Mouse (Mus musculus): ENCODE measurements around the gene Gm7233. TPM values are rescaled to one million over a fixed set of nuclear protein-coding genes. Genes with fewer than 3 reads are reported as not detected.
"Not testable (repeated sequence)": the region's sequence is repeated elsewhere in the genome, so short reads cannot be mapped to it uniquely, and the experiment has no call there.

Gene Gm7233
- polyA plus RNA-seq (2014; fragmentation: Nextera tagmentation; extraction: Ambion mirVana), result not detected in 2 replicates

GRCm38 (mm10) chr14:43179567-43179966, at the start of gene Gm7233:
Gene Gm7233, plus strand, starts transcription at chr14:43179867.
- not testable (repeated sequence) for H3K36me3 ChIP-seq (ENCODE audit: control insufficient read depth, insufficient read depth, low read length); H3K9me3 ChIP-seq (ENCODE audit: control insufficient read depth, low read length); H3K27me3 ChIP-seq (ENCODE audit: control insufficient read depth, insufficient read depth, low read length); H3K4me1 ChIP-seq (ENCODE audit: control insufficient read depth, insufficient read depth, low read length); H3K4me2 ChIP-seq (ENCODE audit: low read depth, severe bottlenecking); ATAC-seq (ENCODE audit: insufficient number of reproducible peaks, low FRiP score, low TSS enrichment, low read depth); DNase-seq (ENCODE audit: low spot score); H3K9ac ChIP-seq (ENCODE audit: low read length); H3K4me3 ChIP-seq (ENCODE audit: low read depth, low read length); H3K27ac ChIP-seq (replicated peaks; ENCODE audit: low read depth, low read length)
- 82% methylated on average over 4 of the region's 5 CpGs for whole genome bisulfite sequencing

DNA sequence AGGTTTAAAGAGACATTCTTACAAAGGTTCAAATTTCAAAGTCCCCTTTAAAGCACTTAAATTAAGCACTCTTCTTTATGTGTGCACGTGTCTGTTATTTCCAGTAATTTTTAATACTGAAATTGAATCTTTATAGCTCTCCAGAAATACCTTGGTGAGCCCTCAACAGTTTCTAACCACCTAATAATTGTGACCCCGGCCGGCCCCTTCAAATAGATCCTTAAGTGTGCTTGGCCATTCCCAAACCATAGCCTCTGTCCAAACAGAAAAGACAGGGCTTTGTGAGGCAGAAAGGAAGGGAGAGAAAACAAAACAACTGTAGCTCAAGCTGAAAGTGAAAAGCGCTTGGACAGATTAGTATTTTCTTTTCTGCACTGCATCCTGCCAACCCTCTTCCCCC, 12.5 kb upstream of the Gm7233 start:
- H3K4me1 ChIP-seq (ENCODE audit: control insufficient read depth, insufficient read depth, low read length); H3K27me3 ChIP-seq (ENCODE audit: control insufficient read depth, insufficient read depth, low read length); H3K4me3 ChIP-seq (ENCODE audit: low read depth, low read length); H3K27ac ChIP-seq (replicated peaks; ENCODE audit: low read depth, low read length); H3K9me3 ChIP-seq (ENCODE audit: control insufficient read depth, low read length); DNase-seq (ENCODE audit: low spot score); ATAC-seq (ENCODE audit: insufficient number of reproducible peaks, low FRiP score, low TSS enrichment, low read depth); H3K9ac ChIP-seq (ENCODE audit: low read length); H3K4me2 ChIP-seq (ENCODE audit: low read depth, severe bottlenecking); H3K36me3 ChIP-seq (ENCODE audit: control insufficient read depth, insufficient read depth, low read length): not testable (repeated sequence)
- 71% methylated on average over 4 of the region's 4 CpGs for WGBS

DNA sequence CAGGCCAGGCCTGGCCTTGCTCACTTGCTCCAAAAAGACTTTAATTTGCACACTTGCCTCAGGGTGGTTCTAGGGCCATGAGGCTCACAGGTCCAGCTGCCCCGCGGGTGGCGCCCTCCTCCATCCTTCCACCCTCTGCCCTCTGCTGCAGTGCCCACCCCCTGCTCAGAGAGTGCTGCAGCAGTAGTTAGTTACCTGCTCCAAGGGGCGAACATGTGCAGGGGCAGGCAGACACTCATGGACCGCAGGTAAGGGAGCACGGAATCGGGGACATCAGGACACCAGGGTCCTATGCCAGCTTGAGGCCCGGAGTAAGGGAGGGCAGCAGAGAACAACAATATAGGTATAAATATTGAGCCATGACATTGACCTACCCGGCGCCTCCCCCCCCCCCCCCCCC, 11.7 kb upstream of the Gm7233 start:
- ATAC-seq (ENCODE audit: insufficient number of reproducible peaks, low FRiP score, low TSS enrichment, low read depth); H3K36me3 ChIP-seq (ENCODE audit: control insufficient read depth, insufficient read depth, low read length); H3K4me2 ChIP-seq (ENCODE audit: low read depth, severe bottlenecking); H3K9me3 ChIP-seq (ENCODE audit: control insufficient read depth, low read length); H3K9ac ChIP-seq (ENCODE audit: low read length); DNase-seq (ENCODE audit: low spot score); H3K4me3 ChIP-seq (ENCODE audit: low read depth, low read length); H3K4me1 ChIP-seq (ENCODE audit: control insufficient read depth, insufficient read depth, low read length); H3K27me3 ChIP-seq (ENCODE audit: control insufficient read depth, insufficient read depth, low read length); H3K27ac ChIP-seq (replicated peaks; ENCODE audit: low read depth, low read length): not testable (repeated sequence)
- WGBS, result no CpG with 5 or more reads among the region's 10 CpGs

DNA sequence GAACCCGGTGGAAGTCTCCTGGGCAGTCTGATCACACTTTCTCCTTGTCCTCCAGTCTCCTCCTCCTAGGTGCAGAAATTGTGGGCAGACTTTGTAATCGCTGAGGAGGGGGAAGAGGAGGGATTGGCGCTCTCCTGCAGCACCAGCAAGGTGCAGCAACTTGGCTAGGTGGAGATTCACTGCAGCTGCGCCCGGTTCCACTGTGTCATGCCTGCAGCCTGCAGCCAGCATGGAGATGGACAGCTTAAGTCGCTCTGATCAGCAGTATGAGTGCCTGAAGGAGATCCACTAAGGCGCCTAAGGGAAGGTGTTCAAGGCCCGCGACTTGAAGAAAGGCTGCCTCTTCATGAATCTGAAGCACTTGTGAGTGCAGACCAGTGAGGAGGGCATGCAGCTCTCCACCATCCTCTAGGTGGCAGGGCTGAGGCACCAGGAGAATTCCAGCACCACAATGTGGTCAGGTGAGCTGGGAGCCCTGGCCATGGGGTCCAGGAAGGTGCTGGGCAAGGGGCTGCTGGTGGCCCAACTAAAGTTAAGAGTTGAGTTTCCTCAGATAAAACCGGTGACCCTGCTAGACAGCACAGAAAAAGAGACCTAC, 11.0 kb upstream of the Gm7233 start:
- not testable (repeated sequence) for DNase-seq (ENCODE audit: low spot score); H3K27ac ChIP-seq (replicated peaks; ENCODE audit: low read depth, low read length); H3K36me3 ChIP-seq (ENCODE audit: control insufficient read depth, insufficient read depth, low read length); H3K9me3 ChIP-seq (ENCODE audit: control insufficient read depth, low read length); H3K4me2 ChIP-seq (ENCODE audit: low read depth, severe bottlenecking); H3K27me3 ChIP-seq (ENCODE audit: control insufficient read depth, insufficient read depth, low read length); H3K4me1 ChIP-seq (ENCODE audit: control insufficient read depth, insufficient read depth, low read length); ATAC-seq (ENCODE audit: insufficient number of reproducible peaks, low FRiP score, low TSS enrichment, low read depth); H3K9ac ChIP-seq (ENCODE audit: low read length); H3K4me3 ChIP-seq (ENCODE audit: low read depth, low read length)
- 11% methylated on average over 1 of the region's 10 CpGs for WGBS

DNA sequence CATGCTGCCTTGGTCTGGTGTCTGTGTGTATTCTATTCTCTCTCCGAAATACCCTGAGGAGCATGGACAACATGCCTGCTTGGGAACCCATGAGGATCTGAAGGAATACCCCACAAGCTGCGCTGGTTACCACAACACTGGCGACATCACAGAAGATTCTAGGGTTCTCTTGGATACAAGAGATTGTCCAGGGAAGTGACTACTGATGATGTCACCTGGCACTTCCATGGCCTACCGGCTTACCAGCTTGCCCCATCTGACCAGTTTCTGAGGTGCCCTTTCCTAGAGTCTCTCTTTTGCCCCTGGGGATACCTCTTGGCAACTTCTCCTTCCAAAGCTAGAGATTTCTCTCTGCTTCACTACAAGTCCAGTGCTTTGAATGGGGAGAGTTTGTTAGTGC, 55.5 kb downstream of the Gm7233 start, which contains the start of gene Gm8122:
Gene Gm8122, minus strand, starts transcription at position 101 of the 400 bp plus-strand sequence.
- not testable (repeated sequence) for H3K36me3 ChIP-seq (ENCODE audit: control insufficient read depth, insufficient read depth, low read length); H3K27me3 ChIP-seq (ENCODE audit: control insufficient read depth, insufficient read depth, low read length); H3K27ac ChIP-seq (replicated peaks; ENCODE audit: low read depth, low read length); ATAC-seq (ENCODE audit: insufficient number of reproducible peaks, low FRiP score, low TSS enrichment, low read depth); H3K4me1 ChIP-seq (ENCODE audit: control insufficient read depth, insufficient read depth, low read length); H3K9ac ChIP-seq (ENCODE audit: low read length); H3K4me3 ChIP-seq (ENCODE audit: low read depth, low read length); H3K9me3 ChIP-seq (ENCODE audit: control insufficient read depth, low read length); DNase-seq (ENCODE audit: low spot score); H3K4me2 ChIP-seq (ENCODE audit: low read depth, severe bottlenecking)
- 88% methylated on average over 2 of the region's 4 CpGs for WGBS

Other genes starting within 250 kb of the Gm7233 start
- gene Gm8082, start 186.2 kb upstream of the Gm7233 start, polyA plus RNA-seq (2014; fragmentation: Nextera tagmentation; extraction: Ambion mirVana), result not detected in 2 replicates
- not detected in 2 replicates for gene Gm10376, start 164.2 kb upstream of the Gm7233 start, polyA plus RNA-seq (2014; fragmentation: Nextera tagmentation; extraction: Ambion mirVana)
- gene Gm8094, start 103.2 kb upstream of the Gm7233 start, polyA plus RNA-seq (2014; fragmentation: Nextera tagmentation; extraction: Ambion mirVana), result not detected in 2 replicates
- not detected in 2 replicates for gene Gm8104, start 79.3 kb upstream of the Gm7233 start, polyA plus RNA-seq (2014; fragmentation: Nextera tagmentation; extraction: Ambion mirVana)
- not detected in 2 replicates for gene Gm8122, start 55.4 kb downstream of the Gm7233 start, polyA plus RNA-seq (2014; fragmentation: Nextera tagmentation; extraction: Ambion mirVana)
- not detected in 2 replicates for gene Gm8126, start 78.8 kb downstream of the Gm7233 start, polyA plus RNA-seq (2014; fragmentation: Nextera tagmentation; extraction: Ambion mirVana)
- not detected in 2 replicates for gene Gm9732, start 95.2 kb downstream of the Gm7233 start, polyA plus RNA-seq (2014; fragmentation: Nextera tagmentation; extraction: Ambion mirVana)
- not detected in 2 replicates for gene Gm8127, start 114.0 kb downstream of the Gm7233 start, polyA plus RNA-seq (2014; fragmentation: Nextera tagmentation; extraction: Ambion mirVana)
- not detected in 2 replicates for gene 1700001F09Rik, start 167.9 kb downstream of the Gm7233 start, polyA plus RNA-seq (2014; fragmentation: Nextera tagmentation; extraction: Ambion mirVana)
- not detected in 2 replicates for gene Gm8138, start 236.5 kb downstream of the Gm7233 start, polyA plus RNA-seq (2014; fragmentation: Nextera tagmentation; extraction: Ambion mirVana)

Data from limb, embryonic 11.5 days (tissue).